Mouse (Mus musculus) liver (tissue): ENCODE results near the gene Car7.
"Not testable (repeated sequence)": the region's sequence is repeated elsewhere in the genome, so short reads cannot be mapped to it uniquely, and the experiment has no call there.

ENCODE experiments used
- DNase-seq: peaks from one replicate; pipeline ENCODE4 v3.0.0-alpha.2; 2020; ENCODE audit warnings: mixed read lengths

Car7 gene

GRCm38 (mm10) chr8:104570436-104571343 lies 36.2 kb downstream of the Car7 start:
- DNase-seq = peak; percentile 87

- no peak for DNase-seq
Measured at GRCm38 (mm10) chr8:104576820-104577219, 42.3 kb downstream of the Car7 start.

GRCm38 (mm10) chr8:104577606-104578005 lies 43.1 kb downstream of the Car7 start:
- DNase-seq = not testable (repeated sequence)

- no peak for DNase-seq
Measured at GRCm38 (mm10) chr8:104584522-104584921, 50.0 kb downstream of the Car7 start.

GRCm38 (mm10) chr8:104590284-104590683 lies 55.8 kb downstream of the Car7 start:
- no peak for DNase-seq

- peak; percentile 93 for DNase-seq
Measured at GRCm38 (mm10) chr8:104591133-104591834, 56.8 kb downstream of the Car7 start, which contains the start of gene Pdp2. Gene Pdp2 (plus strand): TSS chr8:104591451.

GRCm38 (mm10) chr8:104591856-104592255 lies 57.4 kb downstream of the Car7 start:
- no peak for DNase-seq

GRCm38 (mm10) chr8:104592566-104592965 lies 58.1 kb downstream of the Car7 start:
- DNase-seq = no peak

GRCm38 (mm10) chr8:104593536-104594325 lies 59.2 kb downstream of the Car7 start:
- DNase-seq = no peak

GRCm38 (mm10) chr8:104594611-104595362 lies 60.3 kb downstream of the Car7 start:
- no peak for DNase-seq

GRCm38 (mm10) chr8:104595773-104596536 lies 61.5 kb downstream of the Car7 start:
- no peak for DNase-seq

- DNase-seq = no peak
Measured at GRCm38 (mm10) chr8:104597656-104598055, 63.2 kb downstream of the Car7 start.

- DNase-seq = no peak
Measured at GRCm38 (mm10) chr8:104598496-104598895, 64.0 kb downstream of the Car7 start.
